ENCODE assay signal across 28 mouse cellular contexts in the genomic region with DNA sequence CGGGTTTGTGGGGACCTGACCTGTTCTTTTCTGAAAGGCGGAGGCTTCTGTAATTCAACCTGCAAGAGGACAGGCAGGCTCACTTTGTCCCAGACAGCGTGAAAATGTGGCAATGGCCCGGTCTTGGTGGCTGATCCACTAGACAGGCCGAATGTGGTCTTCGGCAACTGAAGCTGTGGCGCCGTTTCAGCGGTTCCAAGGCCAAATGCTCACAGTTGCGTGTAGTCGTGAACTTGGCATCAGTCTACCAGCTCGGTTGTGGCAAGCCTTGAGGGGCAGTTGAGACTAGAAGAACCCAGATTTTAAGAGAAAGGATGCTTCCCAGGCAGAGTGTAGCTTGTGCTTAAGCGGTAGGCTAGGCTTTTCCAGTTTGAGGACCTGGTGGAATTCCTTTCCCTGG.
"Had no signal": no experiment of that assay in that cellular context is flagged by ENCODE, and none has a peak within 500 bp of the region (broad histone marks: within the 10 kb centered on the region; RNA-seq: fewer than 3 reads in every experiment).

No protein-coding gene starts in this region.

- ATAC-seq: forebrain, embryonic 13.5 days; forebrain, embryonic 14.5 days; forebrain, embryonic 15.5 days; forebrain, embryonic 16.5 days; forebrain, postnatal 0 days had no signal

- H3K27me3 ChIP-seq: embryonic facial prominence, embryonic 12.5 days; embryonic facial prominence, embryonic 13.5 days; embryonic facial prominence, embryonic 15.5 days; forebrain, embryonic 12.5 days; forebrain, embryonic 13.5 days; forebrain, embryonic 15.5 days had no signal

- H3K4me1 ChIP-seq: embryonic facial prominence, embryonic 13.5 days; embryonic facial prominence, embryonic 15.5 days; forebrain, embryonic 10.5 days; forebrain, embryonic 12.5 days; forebrain, embryonic 13.5 days; forebrain, embryonic 15.5 days had no signal

- H3K27ac ChIP-seq: embryonic facial prominence, embryonic 10.5 days; embryonic facial prominence, embryonic 12.5 days; embryonic facial prominence, embryonic 13.5 days; embryonic facial prominence, embryonic 15.5 days; forebrain, embryonic 10.5 days; forebrain, embryonic 12.5 days; forebrain, embryonic 13.5 days; forebrain, embryonic 15.5 days; gastrocnemius, adult 2 months had no signal

- DNase-seq: cerebellum, adult 18-20 months; cerebellum, adult 2 months; cerebellum, adult 8-10 months; cerebellum, adult 9-10 months; cerebellum, adult 9-11 months; cerebellum, postnatal 10 days; cerebellum, postnatal 14 days; cerebellum, postnatal 25 days; cerebellum, postnatal 36 days; embryo, embryonic 11 days; forebrain, postnatal 0 days; gastrocnemius, adult 2 months; gastrocnemius, postnatal 10 days; gastrocnemius, postnatal 14 days; gastrocnemius, postnatal 25 days; gastrocnemius, postnatal 36 days; heart, adult 18-20 months had no signal

- H3K4me3 ChIP-seq: embryonic facial prominence, embryonic 10.5 days; embryonic facial prominence, embryonic 12.5 days; embryonic facial prominence, embryonic 13.5 days; embryonic facial prominence, embryonic 15.5 days; erythroblast, embryonic 14.5 days; forebrain, embryonic 10.5 days; forebrain, embryonic 12.5 days; forebrain, embryonic 13.5 days; forebrain, embryonic 15.5 days; gastrocnemius, adult 2 months had no signal

- H3K36me3 ChIP-seq: embryonic facial prominence, embryonic 10.5 days; embryonic facial prominence, embryonic 12.5 days; embryonic facial prominence, embryonic 13.5 days; embryonic facial prominence, embryonic 15.5 days; forebrain, embryonic 10.5 days; forebrain, embryonic 12.5 days; forebrain, embryonic 15.5 days had no signal

- H3K9ac ChIP-seq: embryonic facial prominence, embryonic 12.5 days; embryonic facial prominence, embryonic 13.5 days; embryonic facial prominence, embryonic 15.5 days; forebrain, embryonic 12.5 days; forebrain, embryonic 13.5 days; forebrain, embryonic 15.5 days; forebrain, postnatal 0 days had no signal

- H3K4me2 ChIP-seq: embryonic facial prominence, embryonic 12.5 days; embryonic facial prominence, embryonic 13.5 days; embryonic facial prominence, embryonic 15.5 days; forebrain, embryonic 12.5 days; forebrain, embryonic 13.5 days; forebrain, embryonic 15.5 days had no signal

- H3K9me3 ChIP-seq: embryonic facial prominence, embryonic 12.5 days; forebrain, embryonic 15.5 days had no signal
